Mouse (Mus musculus) small intestine, adult 2 months (tissue): ENCODE results near the gene Pdcd1lg2. TPM values are rescaled to one million over a fixed set of nuclear protein-coding genes. Genes with fewer than 3 reads are reported as not detected.

ENCODE experiments used
- H3K27ac ChIP-seq: fragments of 200-500 bp; 2 replicates; pipeline ENCODE4 v1.5.1; 2012; ENCODE audit warnings: low read depth, low read length, control low read depth, inconsistent platforms; ENCODE audit not compliant: insufficient read depth
- H3K27me3 ChIP-seq: fragments of 200-500 bp; 2 replicates; pipeline ENCODE4 v1.6.1; 2012; ENCODE audit warnings: mild to moderate bottlenecking, moderate library complexity, low read length, inconsistent platforms; ENCODE audit not compliant: control insufficient read depth, insufficient read depth
- H3K36me3 ChIP-seq: fragments of 200-500 bp; 2 replicates; pipeline ENCODE4 v1.6.1; 2012; ENCODE audit warnings: mild to moderate bottlenecking, low read length, control low read depth, inconsistent platforms; ENCODE audit not compliant: control insufficient read depth, insufficient read depth
- H3K4me1 ChIP-seq: fragments of 200-500 bp; 2 replicates; pipeline ENCODE4 v1.6.1; 2012; ENCODE audit warnings: low read length, inconsistent platforms, mixed read lengths; ENCODE audit not compliant: control insufficient read depth, insufficient read depth, insufficient read length
- H3K4me3 ChIP-seq: fragments of 200-500 bp; 2 replicates; pipeline ENCODE4 v1.5.1; 2012; ENCODE audit warnings: low read depth, mild to moderate bottlenecking, control low read depth, inconsistent platforms, low read length, moderate library complexity
- CTCF ChIP-seq: fragments of 200-500 bp; IDR thresholded peaks from 2 replicates; pipeline ENCODE4 v1.5.1; 2012; ENCODE audit warnings: low read depth, mild to moderate bottlenecking, control low read depth, inconsistent platforms, low read length, moderate library complexity, mixed read lengths; ENCODE audit not compliant: insufficient replicate concordance, insufficient read length; ENCODE audit errors: extremely low read depth
- POLR2A ChIP-seq: fragments of 200-500 bp; IDR thresholded peaks from 2 replicates; pipeline ENCODE4 v1.6.1; 2012; ENCODE audit warnings: low read depth, mild to moderate bottlenecking, control low read depth, inconsistent platforms, low read length, moderate library complexity
- WGBS: fragments of 180-500 bp; shearing (Covaris S2); methylation state at CpG from one replicate; pipeline ENCODE4 v1.1.7; 2018; 5-methylcytosine and 5-hydroxymethylcytosine counted together
- polyA plus RNA-seq: library from polyadenylated mRNA; depleted of rRNA; stranded (reverse); fragments of >200 nt; gene quantifications from 2 replicates; pipeline ENCODE4 v1.2.3, GENCODE M21; 2012

Gene Pdcd1lg2
- polyA plus RNA-seq, 1 experiment, result 0.33 TPM

DNA sequence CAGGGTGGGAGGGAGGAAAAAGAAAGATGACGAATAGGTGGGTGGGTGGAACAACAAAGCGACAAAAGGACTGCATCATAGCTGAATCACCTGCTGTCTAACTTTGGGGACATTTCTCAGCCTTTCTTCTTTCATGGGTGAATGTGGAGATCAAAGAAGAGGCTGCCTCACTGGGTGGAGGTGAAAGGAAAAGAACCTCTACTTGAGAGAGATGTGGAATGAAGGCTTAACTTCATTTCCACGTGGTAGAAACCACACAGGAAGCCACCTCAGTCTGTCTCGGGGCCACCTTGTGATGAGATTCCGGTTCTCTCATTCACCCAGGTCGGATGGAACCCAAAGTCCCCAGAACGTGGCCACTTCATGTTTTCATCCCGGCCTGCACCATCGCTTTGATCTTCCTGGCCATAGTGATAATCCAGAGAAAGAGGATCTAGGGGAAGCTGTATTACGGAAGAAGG lies 43.5 kb downstream of the Pdcd1lg2 start:
- H3K4me3 ChIP-seq, result no peak overlapping the region
- no peaks in the 10 kb centered on the region for H3K4me1 ChIP-seq
- WGBS, result 81% methylated on average over 10 of the region's 10 CpGs
- no peak for TF ChIP-seq CTCF
- no peak for TF ChIP-seq POLR2A
- no peaks in the 10 kb centered on the region for H3K27me3 ChIP-seq
- no peak overlapping the region for H3K27ac ChIP-seq
- H3K36me3 ChIP-seq, result no peaks in the 10 kb centered on the region

- H3K4me1 ChIP-seq, result no peaks in the 10 kb centered on the region
- no peaks in the 10 kb centered on the region for H3K27me3 ChIP-seq
- H3K4me3 ChIP-seq, result no peak overlapping the region
- TF ChIP-seq POLR2A (no peak), CTCF (no peak)
- no peak overlapping the region for H3K27ac ChIP-seq
- H3K36me3 ChIP-seq, result no peaks in the 10 kb centered on the region
- 82% methylated on average over 1 of the region's 1 CpGs for WGBS
Observed at GRCm38 (mm10) chr19:29455156-29455555, 44.4 kb downstream of the Pdcd1lg2 start.

DNA sequence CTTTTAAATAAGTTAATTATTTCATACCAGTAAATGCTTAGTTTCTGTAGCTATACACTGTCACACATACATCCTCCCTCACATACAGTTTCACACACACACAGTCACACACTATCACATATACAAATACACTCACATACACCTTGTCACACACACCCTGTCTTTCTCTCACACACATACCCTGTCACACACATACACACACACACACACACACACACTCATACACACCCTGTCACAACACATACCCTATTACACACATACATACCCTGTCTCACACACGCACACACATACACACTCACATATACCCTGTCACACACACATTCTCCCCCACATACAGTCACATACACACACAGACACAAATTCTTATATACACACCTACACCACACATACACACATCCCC lies 47.3 kb downstream of the Pdcd1lg2 start:
- Histone ChIP-seq H3K27ac (no peak overlapping the region), H3K4me1 (no peaks in the 10 kb centered on the region), H3K27me3 (no peaks in the 10 kb centered on the region), H3K36me3 (no peaks in the 10 kb centered on the region), H3K4me3 (no peak overlapping the region)
- TF ChIP-seq POLR2A, result no peak
- no peak for TF ChIP-seq CTCF
- WGBS, result 96% methylated on average over 1 of the region's 1 CpGs

GRCm38 (mm10) chr19:29462462-29462861 lies 51.7 kb downstream of the Pdcd1lg2 start:
- Histone ChIP-seq H3K4me1 (no peaks in the 10 kb centered on the region), H3K27ac (no peak overlapping the region), H3K36me3 (no peaks in the 10 kb centered on the region), H3K4me3 (no peak overlapping the region), H3K27me3 (no peaks in the 10 kb centered on the region)
- 48% methylated on average over 4 of the region's 4 CpGs for WGBS
- TF ChIP-seq CTCF (no peak), POLR2A (no peak)

DNA sequence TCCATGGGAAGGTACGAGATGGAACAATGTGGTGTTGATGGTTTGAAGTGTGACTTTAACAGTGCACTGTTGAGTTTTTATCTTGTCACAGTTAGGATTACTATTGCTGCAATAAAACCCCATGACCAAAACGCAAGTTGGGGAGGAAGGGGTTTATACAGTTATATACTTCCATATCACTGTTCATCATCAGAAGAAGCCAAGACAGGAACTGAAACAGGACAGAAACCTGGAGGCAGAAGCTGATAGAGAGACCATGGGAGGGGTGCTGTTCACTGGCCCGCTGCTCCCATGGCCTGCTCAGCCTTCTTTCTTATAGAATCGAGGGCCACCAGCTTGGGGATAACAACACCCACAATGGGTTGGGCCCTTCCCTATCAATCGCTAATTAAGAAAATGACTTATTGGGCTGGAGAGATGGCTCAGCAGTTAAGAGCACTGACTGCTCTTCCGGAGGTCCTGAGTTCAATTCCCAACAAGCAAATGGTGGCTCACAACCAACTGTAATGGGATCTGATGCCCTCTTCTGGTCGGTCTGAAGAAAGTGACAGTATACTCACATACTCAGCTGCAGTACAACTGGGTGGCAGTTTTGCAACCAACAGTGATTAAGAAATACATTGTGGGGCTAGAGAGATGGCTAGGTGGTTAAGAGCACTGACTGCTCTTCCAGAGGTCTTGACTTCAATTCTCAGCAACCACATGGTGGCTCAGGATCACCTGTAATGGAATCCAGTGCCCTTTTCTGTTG lies 53.1 kb downstream of the Pdcd1lg2 start:
- Histone ChIP-seq H3K36me3 (no peaks in the 10 kb centered on the region), H3K4me3 (no peak overlapping the region), H3K4me1 (no peaks in the 10 kb centered on the region), H3K27ac (no peak overlapping the region), H3K27me3 (no peaks in the 10 kb centered on the region)
- WGBS, result 91% methylated on average over 7 of the region's 7 CpGs
- no peak for TF ChIP-seq CTCF
- no peak for TF ChIP-seq POLR2A

DNA sequence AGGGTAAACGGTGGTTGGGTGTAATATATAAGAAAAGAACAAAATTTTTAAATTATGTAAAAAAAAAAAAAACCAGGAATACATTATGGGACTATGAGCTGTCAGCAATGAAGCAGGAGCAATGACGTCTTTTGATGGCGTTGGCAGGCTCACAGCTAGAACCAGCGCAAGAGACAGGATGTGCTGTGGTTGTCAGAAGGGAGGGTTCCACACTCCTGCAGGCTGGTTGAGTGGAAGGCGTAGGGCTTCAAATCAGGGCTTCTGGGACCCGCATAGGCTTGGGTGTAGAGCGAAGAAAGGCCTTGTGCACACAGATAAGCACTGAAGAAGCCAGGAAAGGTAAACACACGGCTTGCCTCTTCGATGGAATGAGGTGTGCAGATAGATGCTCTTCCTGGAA lies 56.1 kb downstream of the Pdcd1lg2 start:
- Histone ChIP-seq H3K36me3 (no peaks in the 10 kb centered on the region), H3K27me3 (no peaks in the 10 kb centered on the region), H3K27ac (no peak overlapping the region), H3K4me3 (no peak overlapping the region), H3K4me1 (peaks cover 7% of the 10 kb centered on the region; the same call in 1 of the 2 replicates)
- TF ChIP-seq CTCF (no peak), POLR2A (no peak)
- WGBS, result 84% methylated on average over 9 of the region's 9 CpGs

DNA sequence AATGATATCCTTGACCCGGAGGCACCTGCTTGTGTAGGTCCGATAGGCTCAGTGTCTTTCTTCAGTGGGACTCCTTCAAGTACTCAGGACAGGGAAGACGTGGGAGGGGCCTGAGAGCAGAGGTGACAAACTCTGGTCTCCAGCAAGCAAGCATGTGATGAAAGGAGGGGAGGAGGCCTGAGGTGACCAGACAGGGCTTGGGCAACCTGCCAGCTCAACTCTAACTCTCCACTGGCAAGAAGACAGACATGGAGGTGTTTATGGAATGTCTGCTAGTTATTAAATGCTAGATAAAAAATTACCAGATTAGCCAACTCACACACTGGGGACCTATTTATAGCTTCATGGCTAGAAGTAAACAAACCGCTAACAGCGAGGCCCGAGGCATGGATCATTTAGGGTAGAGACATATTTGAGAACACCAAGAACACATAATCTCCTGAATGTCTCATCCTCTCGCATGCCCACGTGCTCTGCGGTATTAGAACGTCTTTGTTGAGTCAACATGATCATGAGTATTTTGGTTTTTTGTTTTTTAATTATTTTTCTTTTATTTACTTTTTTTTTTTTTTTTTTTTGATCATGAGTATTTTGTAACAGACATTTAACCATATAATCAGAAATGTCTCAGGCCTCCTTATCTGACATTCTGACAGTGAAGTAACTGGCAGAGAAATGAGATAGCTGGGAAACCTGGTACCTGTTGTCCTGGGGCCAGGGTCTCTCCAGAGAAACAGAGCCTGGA lies 58.4 kb downstream of the Pdcd1lg2 start:
- 53% methylated on average over 10 of the region's 10 CpGs for WGBS
- H3K27ac ChIP-seq, result no peak overlapping the region; the same call in 1 of the 2 replicates

More for the DNA sequence above, 58.4 kb downstream of the Pdcd1lg2 start:
- H3K4me3 ChIP-seq, result no peak overlapping the region
- peaks cover 7% of the 10 kb centered on the region; the same call in 1 of the 2 replicates for H3K4me1 ChIP-seq
- H3K27me3 ChIP-seq, result no peaks in the 10 kb centered on the region
- H3K36me3 ChIP-seq, result no peaks in the 10 kb centered on the region
- no peak for TF ChIP-seq POLR2A
- no peak for TF ChIP-seq CTCF
